Mouse (Mus musculus) kidney, embryonic 16.5 days (tissue): Measurements from ENCODE around the gene Ncor2. TPM values are rescaled to one million over a fixed set of nuclear protein-coding genes. Genes with fewer than 3 reads are reported as not detected.

Experiments
- ATAC-seq: fragments of 200-750 bp; cut with Nextera tagmentation; 2 replicates; pipeline ENCODE4 v1.8.0; 2017; ENCODE audit warnings: moderate TSS enrichment; ENCODE audit not compliant: low FRiP score, low TSS enrichment
- H3K27ac ChIP-seq: fragments of 300-500 bp; sonication (generic); 2 replicates; pipeline ENCODE4 v1.5.1; 2014; ENCODE audit warnings: low read length
- H3K27me3 ChIP-seq: fragments of 300-500 bp; sonication (generic); 2 replicates; pipeline ENCODE4 v1.6.1; 2014; ENCODE audit warnings: low read length, control low read depth, mixed read lengths; ENCODE audit not compliant: insufficient read depth
- H3K36me3 ChIP-seq: fragments of 300-500 bp; sonication (generic); 2 replicates; pipeline ENCODE4 v1.6.1; 2014; ENCODE audit warnings: low read length, control low read depth, mixed read lengths; ENCODE audit not compliant: insufficient read depth
- H3K4me1 ChIP-seq: fragments of 300-500 bp; sonication (generic); 2 replicates; pipeline ENCODE4 v1.6.1; 2014; ENCODE audit warnings: low read length, control low read depth, mixed read lengths; ENCODE audit not compliant: insufficient read depth
- H3K4me2 ChIP-seq: fragments of 300-500 bp; sonication (generic); replicated peaks from 2 replicates; pipeline ENCODE4 v1.6.1; 2014; ENCODE audit warnings: low read depth, low read length
- H3K4me3 ChIP-seq: fragments of 300-500 bp; sonication (generic); 2 replicates; pipeline ENCODE4 v1.5.1; 2014; ENCODE audit warnings: mild to moderate bottlenecking, low read length
- H3K9ac ChIP-seq: fragments of 300-500 bp; sonication (generic); replicated peaks from 2 replicates; pipeline ENCODE4 v1.6.1; 2014; ENCODE audit warnings: low read length
- H3K9me3 ChIP-seq: fragments of 300-500 bp; sonication (generic); 2 replicates; pipeline ENCODE4 v1.6.1; 2016; ENCODE audit warnings: low read length, control low read depth
- WGBS: fragments of 180-500 bp; shearing (Covaris S2); extraction: QIAGEN DNeasy Blood & Tissue Kit; methylation state at CpG from one replicate; pipeline ENCODE4 v1.1.7; 2014; 5-methylcytosine and 5-hydroxymethylcytosine counted together
- polyA plus RNA-seq: library from polyadenylated mRNA; unstranded; fragments of >200 nt; fragmentation: Nextera tagmentation; extraction: Ambion mirVana; gene quantifications from 2 replicates; pipeline ENCODE4 v1.2.1, GENCODE M21; 2015

Gene Ncor2
- polyA plus RNA-seq, 1 experiment from 2014 or later: 27.5 TPM

DNA sequence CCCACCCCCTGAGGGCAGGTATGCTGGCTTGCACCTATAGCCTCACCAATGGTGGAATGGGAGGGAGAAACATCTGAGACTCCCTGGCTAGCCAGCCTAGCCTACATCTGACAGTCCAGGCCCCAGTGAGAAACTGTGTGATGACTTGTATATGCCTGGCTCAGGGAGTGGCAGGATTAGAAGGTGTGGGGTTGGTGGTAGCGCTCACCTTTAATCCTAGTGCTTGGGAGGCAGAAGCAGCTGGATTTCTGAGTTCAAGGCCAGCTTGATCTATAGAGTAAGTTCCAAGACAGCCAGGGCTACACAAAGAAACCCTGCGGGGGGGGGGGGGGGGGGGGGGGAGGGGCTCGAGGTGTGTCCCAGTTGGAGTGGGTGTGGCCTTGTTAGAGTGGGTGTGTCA is 16.6 kb downstream of the Ncor2 start:
- no peak overlapping the region for H3K9ac ChIP-seq
- no peaks in the 10 kb centered on the region for H3K36me3 ChIP-seq
- no peak overlapping the region for H3K4me3 ChIP-seq
- WGBS: 100% methylated on average over 1 of the region's 3 CpGs
- peaks cover 90% of the 10 kb centered on the region for H3K4me1 ChIP-seq
- no peak overlapping the region for H3K4me2 ChIP-seq
- H3K27me3 ChIP-seq: no peaks in the 10 kb centered on the region
- H3K27ac ChIP-seq: no peak overlapping the region
- ATAC-seq: no peak
- no peaks in the 10 kb centered on the region for H3K9me3 ChIP-seq

DNA sequence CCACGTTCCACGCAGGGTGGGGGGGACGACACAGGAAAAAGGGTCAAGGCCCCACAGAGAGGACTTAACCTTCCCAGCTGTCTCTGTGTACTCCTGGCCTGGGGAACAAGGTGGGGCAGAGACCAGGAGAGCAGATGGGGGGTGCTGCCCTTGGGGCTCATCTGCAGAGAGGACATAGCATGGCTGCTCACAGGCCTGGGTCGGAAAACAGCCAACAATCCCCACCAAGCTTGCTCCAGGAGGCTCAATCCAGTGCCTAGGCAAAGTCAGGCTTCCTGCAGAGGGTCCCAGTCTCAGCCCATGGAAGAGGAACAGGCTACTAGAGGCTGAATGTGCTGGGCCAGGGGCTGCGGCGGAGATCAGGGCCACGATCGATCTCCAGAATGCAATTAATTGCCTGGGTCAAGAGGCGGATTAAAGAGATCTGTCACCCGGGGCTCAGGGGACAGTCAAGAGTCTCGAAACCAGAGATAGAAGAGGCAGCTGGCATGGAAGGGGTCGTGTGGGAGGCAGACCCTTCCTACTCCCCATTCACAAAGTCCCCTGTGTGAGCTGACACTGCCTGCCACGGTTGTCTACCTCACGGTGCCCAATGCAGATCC is 19.1 kb downstream of the Ncor2 start:
- Histone ChIP-seq H3K27ac (peak overlapping the region; percentile 85), H3K27me3 (no peaks in the 10 kb centered on the region), H3K4me1 (peaks cover 92% of the 10 kb centered on the region), H3K4me3 (no peak overlapping the region), H3K4me2 (0 out of 2 replicates have a peak overlapping the region, but pooled peaks have one; percentile 41), H3K9ac (peak overlapping the region; percentile 55; the same call in 1 of the 2 replicates), H3K9me3 (no peaks in the 10 kb centered on the region), H3K36me3 (no peaks in the 10 kb centered on the region)
- no peak for ATAC-seq
- 33% methylated on average over 14 of the region's 14 CpGs for WGBS

DNA sequence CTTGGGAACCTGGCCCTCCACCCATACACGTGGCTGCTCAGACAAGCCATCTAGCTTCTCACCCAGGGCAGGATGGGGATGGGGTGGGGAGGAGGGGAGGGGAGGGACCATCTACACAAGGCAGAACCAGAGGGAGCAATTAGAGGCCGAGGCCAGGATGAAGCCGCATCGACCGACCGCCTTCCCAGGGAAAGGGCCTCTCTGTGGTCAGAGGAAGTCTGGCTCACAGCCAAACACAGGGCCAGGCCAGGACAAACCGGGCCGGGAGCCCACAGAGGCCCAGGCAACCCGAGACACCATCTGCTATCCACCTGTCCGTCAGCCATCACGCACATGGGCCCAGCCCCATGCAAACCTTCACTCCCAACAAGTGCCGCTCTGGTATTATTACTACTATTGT is 19.7 kb downstream of the Ncor2 start:
- Histone ChIP-seq H3K9me3 (no peaks in the 10 kb centered on the region), H3K4me1 (peaks cover 91% of the 10 kb centered on the region), H3K36me3 (no peaks in the 10 kb centered on the region), H3K27me3 (no peaks in the 10 kb centered on the region), H3K27ac (peak overlapping the region; percentile 85), H3K4me2 (peak overlapping the region; percentile 41), H3K9ac (peak overlapping the region; percentile 55; the same call in 1 of the 2 replicates), H3K4me3 (no peak overlapping the region)
- ATAC-seq: peak; percentile 67
- 6% methylated on average over 12 of the region's 12 CpGs for WGBS

DNA sequence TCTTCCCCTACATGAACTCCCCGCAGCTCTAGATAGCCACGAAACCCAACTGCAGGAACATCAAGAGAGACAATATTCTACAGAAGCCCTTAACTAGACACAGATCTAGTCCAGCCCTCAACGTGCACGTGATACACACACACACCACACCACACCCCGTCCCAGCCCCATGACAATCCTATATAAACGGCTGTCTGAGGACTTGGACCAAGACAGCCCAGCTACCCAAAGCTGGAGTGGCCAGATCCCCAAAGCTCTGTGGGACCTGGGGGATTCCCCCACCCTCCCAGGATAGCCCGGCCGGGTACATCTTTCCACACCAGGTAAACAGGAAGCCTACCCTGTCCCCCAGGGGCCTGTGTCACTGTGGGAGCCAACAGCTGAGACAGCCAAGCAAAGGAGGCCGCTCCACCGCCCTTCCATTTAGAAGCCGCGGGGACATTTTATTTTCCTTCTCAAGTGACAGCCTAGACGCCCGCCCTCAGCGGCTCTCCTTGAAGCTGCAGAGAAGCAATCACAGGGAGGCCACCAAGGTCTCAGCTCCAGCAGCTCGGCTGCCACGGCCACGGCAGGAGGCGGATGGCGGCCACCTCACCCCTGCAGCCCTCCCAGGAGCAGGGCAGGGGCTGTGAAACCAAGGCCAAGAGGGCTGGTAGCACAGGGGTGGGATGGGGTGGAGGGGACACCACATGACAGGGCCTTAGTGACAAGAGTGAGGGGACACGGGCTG is 20.6 kb downstream of the Ncor2 start:
- Histone ChIP-seq H3K9ac (peak overlapping the region; percentile 55), H3K27me3 (no peaks in the 10 kb centered on the region), H3K36me3 (no peaks in the 10 kb centered on the region), H3K4me3 (no peak overlapping the region), H3K4me2 (peak overlapping the region; percentile 41), H3K4me1 (peaks cover 84% of the 10 kb centered on the region), H3K27ac (peak overlapping the region; percentile 85), H3K9me3 (no peaks in the 10 kb centered on the region)
- 6% methylated on average over 21 of the region's 21 CpGs for WGBS
- ATAC-seq: peak; percentile 57

DNA sequence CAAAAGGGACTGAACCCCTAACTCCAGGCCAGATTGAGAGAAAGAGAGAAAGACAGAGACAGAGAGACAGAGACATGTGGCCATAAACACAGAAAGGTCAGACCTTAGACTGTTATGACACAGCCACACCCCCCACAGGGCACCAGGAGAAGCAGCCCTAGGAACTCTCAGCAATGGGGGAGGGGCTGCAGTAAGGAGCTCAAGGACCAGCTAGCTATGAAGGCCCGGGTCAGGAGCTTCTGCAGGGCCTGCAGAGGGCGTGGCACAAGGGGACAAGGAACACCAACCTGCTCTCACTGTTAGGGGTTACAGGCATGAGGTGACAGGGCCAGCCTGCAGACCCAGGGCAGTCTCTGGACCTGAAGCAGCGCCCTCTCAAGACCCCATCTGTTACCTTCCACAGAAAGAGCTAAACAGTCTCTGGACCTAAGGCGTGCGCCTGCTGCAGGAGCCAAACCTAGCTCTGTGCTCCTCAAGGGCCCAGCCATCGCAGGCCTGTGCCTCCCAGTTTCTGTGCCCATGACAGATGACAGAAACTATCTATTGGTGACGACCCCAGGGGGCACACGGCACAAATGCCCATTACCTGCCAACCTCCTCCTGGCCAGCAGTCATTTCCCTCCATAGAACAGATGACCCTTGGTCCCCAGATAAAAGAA is 21.5 kb downstream of the Ncor2 start:
- H3K36me3 ChIP-seq: no peaks in the 10 kb centered on the region
- H3K4me3 ChIP-seq: no peak overlapping the region
- H3K4me2 ChIP-seq: no peak overlapping the region
- no peak for ATAC-seq
- H3K9me3 ChIP-seq: no peaks in the 10 kb centered on the region
- peak overlapping the region; percentile 85; the same call in 1 of the 2 replicates for H3K27ac ChIP-seq
- H3K27me3 ChIP-seq: no peaks in the 10 kb centered on the region
- WGBS: 49% methylated on average over 8 of the region's 8 CpGs
- peaks cover 85% of the 10 kb centered on the region for H3K4me1 ChIP-seq
- H3K9ac ChIP-seq: peak overlapping the region; percentile 55; the same call in 1 of the 2 replicates

DNA sequence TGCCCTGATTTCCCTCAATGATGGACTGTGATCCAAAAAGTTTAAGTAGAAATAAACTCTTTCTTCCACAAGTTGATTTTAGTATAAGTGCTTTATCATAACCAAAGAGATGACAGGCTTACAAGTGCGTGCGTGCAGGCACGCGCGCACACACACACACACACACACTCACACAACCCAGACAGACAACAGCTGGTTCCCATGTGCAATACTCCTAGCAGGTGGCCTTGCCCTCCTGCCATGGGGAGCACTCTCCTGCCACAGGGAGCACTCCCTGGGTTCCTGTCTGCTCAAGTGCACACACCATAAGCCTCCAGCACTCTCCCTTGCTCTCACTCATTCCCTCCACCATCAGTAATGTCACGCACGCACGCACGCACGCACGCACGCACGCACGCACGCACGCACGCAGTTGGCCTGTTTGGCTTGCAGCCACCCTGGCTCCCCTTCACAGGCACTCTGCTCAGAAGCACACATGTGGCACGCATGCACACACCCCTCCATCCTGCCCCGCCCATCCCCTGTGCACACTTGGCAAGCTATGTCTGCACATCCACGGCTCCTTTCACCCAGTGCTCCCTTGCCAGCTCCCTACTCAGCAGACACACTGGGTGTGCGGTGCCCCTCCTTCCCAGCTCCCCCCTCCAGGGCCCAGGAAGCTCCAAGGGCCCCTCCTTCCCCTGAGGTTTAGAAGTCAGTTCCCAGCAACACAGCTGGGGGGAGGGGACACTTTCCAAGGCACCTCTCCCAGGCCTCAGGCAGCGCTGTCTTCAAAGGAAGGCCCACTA is 22.4 kb downstream of the Ncor2 start:
- no peak for ATAC-seq
- H3K36me3 ChIP-seq: no peaks in the 10 kb centered on the region
- no peaks in the 10 kb centered on the region for H3K27me3 ChIP-seq
- H3K27ac ChIP-seq: no peak overlapping the region
- H3K4me3 ChIP-seq: no peak overlapping the region
- H3K4me2 ChIP-seq: no peak overlapping the region
- 67% methylated on average over 22 of the region's 22 CpGs for WGBS
- no peak overlapping the region for H3K9ac ChIP-seq
- no peaks in the 10 kb centered on the region for H3K9me3 ChIP-seq
- peaks cover 85% of the 10 kb centered on the region for H3K4me1 ChIP-seq

DNA sequence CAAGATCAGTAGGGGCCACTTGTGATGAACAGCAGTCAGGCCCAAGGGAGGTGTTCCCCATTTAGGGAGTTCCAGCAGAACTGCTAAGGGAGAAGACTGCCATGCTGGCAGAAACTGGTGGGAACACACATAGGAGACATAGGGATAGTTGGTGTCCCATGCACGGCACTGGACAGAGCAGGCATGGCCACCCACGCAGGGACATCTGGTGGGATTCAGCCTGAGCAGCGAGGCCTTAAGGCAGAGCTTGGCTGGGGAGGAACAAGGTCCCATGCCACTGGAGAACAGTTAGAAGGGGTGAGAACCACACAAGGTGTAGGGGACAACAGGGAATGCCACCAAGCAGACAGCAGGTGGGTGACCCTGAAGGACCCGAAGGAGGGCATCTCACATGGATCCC is 23.6 kb downstream of the Ncor2 start:
- Histone ChIP-seq H3K36me3 (no peaks in the 10 kb centered on the region), H3K27ac (no peak overlapping the region), H3K9me3 (no peaks in the 10 kb centered on the region), H3K4me1 (peaks cover 92% of the 10 kb centered on the region), H3K4me2 (no peak overlapping the region), H3K27me3 (no peaks in the 10 kb centered on the region), H3K4me3 (no peak overlapping the region), H3K9ac (no peak overlapping the region)
- 81% methylated on average over 4 of the region's 4 CpGs for WGBS
- ATAC-seq: no peak

DNA sequence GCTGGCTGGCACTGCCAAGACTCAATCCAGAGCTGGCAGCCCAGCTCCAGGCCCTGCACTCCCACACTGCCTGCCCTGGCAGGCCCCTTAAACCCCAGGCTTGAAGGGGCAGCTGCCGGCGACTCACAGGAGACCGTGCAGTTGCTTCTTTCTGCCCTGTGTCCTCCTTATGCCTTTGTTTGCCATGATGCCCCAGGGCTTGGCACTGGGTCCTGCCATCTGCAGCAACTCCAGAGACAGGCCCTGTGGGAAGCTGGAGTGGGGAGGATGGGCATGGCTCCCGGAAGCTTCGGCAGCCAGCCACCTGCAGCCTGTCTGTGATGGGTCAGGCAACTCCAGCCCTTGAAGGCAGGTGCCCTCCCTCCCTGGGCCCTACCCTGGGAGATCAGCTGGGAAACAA is 24.0 kb downstream of the Ncor2 start:
- Histone ChIP-seq H3K9me3 (no peaks in the 10 kb centered on the region), H3K27me3 (no peaks in the 10 kb centered on the region), H3K36me3 (no peaks in the 10 kb centered on the region), H3K27ac (no peak overlapping the region), H3K4me2 (no peak overlapping the region), H3K9ac (no peak overlapping the region), H3K4me3 (no peak overlapping the region), H3K4me1 (peaks cover 90% of the 10 kb centered on the region)
- WGBS: 58% methylated on average over 5 of the region's 5 CpGs
- ATAC-seq: no peak

DNA sequence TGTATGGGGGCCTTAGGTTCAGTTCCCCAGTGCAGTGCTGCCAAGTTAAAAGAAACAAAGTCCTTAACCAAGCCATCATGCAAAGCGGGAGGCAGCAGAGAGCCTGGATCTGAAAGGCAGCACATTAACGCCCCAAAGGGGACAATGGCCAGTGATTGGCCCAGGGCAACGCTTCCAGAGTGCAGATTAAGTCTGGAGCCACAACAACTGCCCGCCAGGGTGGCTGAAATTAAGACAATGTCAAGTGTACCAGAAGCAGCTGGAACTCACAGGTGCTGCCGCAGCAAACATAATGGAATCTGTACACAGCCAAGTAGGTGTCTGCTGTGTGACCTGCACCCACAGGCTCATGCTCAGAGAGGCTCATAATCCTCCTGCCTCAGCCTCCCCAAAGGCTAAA is 24.8 kb downstream of the Ncor2 start:
- Histone ChIP-seq H3K36me3 (no peaks in the 10 kb centered on the region), H3K27me3 (no peaks in the 10 kb centered on the region), H3K9me3 (no peaks in the 10 kb centered on the region), H3K4me3 (no peak overlapping the region), H3K9ac (no peak overlapping the region), H3K4me1 (peaks cover 89% of the 10 kb centered on the region), H3K27ac (no peak overlapping the region), H3K4me2 (no peak overlapping the region)
- ATAC-seq: no peak
- WGBS: 78% methylated on average over 5 of the region's 5 CpGs
